Mouse (Mus musculus): ENCODE data around the gene Skap1. TPM values are rescaled to one million over a fixed set of nuclear protein-coding genes. Genes with fewer than 3 reads are reported as not detected.

Skap1 gene
- polyA plus RNA-seq, 2 experiments: 0.11 to 0.14 TPM

DNA sequence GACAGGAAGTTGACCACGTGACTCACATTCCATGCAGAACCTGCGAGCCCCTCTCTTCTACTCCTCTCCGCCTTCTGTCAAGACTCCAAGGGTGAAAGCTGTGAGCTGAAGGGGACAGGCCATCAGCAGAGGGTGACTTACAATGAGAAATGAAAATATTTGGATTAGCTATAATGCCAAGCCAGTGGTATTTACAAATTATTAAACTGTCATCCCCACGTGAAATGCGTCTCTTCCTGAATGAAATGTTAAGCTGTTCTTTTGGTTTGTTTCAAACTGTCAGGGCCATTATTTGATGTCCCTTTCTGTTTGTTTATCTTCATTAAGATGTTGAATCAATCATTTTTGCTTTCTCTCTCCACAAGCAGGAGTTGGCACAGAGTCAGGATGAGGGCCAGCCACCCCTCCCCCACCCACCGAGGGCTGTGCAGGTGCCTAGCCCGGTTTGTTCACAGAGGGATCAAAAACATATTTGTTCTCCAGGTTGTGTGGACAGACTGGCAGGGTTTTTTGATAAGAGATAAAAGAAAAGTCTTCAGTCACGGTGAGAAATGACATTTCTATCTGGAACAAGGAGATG is 210.5 kb downstream of the Skap1 start:
- no peaks in the 10 kb centered on the region for H3K27me3 ChIP-seq (ENCODE audit: control insufficient read depth, insufficient read depth, low read length)
- H3K4me1 ChIP-seq (replicated peaks; ENCODE audit: control insufficient read depth in 2 of 2, insufficient read depth in 2 of 2, low read length in 1 of 2): no peaks in the 10 kb centered on the region
- H3K4me3 ChIP-seq (ENCODE audit: insufficient read depth in 1 of 2, low read depth in 2 of 2, low read length in 2 of 2): no peak overlapping the region
- no peak overlapping the region for H3K9ac ChIP-seq (replicated peaks)
- ATAC-seq (ENCODE audit: insufficient read depth) (no peak), DNase-seq (ENCODE audit: low read depth in 3 of 3, low spot score in 3 of 3) (no peak)
- no peak overlapping the region for H3K4me2 ChIP-seq (ENCODE audit: low read depth)
- no peaks in the 10 kb centered on the region for H3K36me3 ChIP-seq (replicated peaks; ENCODE audit: control insufficient read depth, insufficient read depth, low read depth)
- no peak for TF ChIP-seq CTCF (IDR thresholded peaks at IDR 0.05; ENCODE audit: low read depth)
- no peak for TF ChIP-seq EP300 (IDR thresholded peaks at IDR 0.05; ENCODE audit: low read depth)
- no peaks in the 10 kb centered on the region for H3K9me3 ChIP-seq (ENCODE audit: control insufficient read depth, low read length)
- 47% methylated on average over 8 of the region's 8 CpGs for WGBS (ENCODE audit: insufficient replicate concordance)
- H3K27ac ChIP-seq: no peak overlapping the region

DNA sequence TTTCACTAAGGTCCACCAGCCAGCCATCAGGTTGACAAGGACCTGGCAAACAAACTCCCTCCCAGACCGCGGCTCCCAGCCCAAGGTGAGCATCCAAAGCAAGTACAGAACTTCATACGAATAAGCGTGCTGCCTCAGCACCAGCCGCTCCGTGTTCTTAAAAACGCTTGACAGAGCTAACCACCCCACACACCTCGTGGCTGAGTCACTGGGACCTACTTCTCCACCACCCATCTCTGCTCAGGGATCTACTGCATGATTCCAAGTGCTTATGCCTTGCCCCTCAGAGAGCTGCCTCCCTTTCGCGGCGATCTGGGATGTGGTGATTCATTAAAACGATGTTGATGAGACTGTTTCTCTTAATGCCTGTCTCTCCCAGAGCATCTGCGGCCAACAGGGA is 213.6 kb downstream of the Skap1 start:
- H3K4me3 ChIP-seq (ENCODE audit: insufficient read depth in 1 of 2, low read depth in 2 of 2, low read length in 2 of 2): no peak overlapping the region

DNA sequence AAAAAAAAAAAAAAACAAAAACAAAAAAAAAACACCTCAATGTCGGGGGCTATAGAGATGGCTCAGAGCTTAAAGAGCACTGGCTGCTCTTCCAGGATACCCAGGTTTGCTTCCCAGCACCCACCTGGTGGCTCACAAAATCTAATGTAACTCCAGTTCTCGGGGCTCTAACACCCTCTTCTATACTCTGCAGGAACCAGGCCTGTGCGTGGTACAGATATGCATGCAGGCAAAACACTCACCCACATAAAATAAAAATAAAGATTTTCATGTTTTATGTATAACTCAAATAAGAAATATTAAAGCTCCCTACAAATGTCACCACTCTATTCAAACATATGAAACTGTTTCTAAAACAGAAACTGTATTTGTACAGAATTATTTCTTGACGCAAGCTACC is 214.6 kb downstream of the Skap1 start:
- H3K4me1 ChIP-seq (replicated peaks; ENCODE audit: control insufficient read depth in 2 of 2, insufficient read depth in 2 of 2, low read length in 1 of 2): no peaks in the 10 kb centered on the region

More for the DNA sequence above, 213.6 kb downstream of the Skap1 start:
- no peak for ATAC-seq (ENCODE audit: insufficient read depth)
- no peak for DNase-seq (ENCODE audit: low read depth in 3 of 3, low spot score in 3 of 3)
- H3K36me3 ChIP-seq (replicated peaks; ENCODE audit: control insufficient read depth, insufficient read depth, low read depth): no peaks in the 10 kb centered on the region
- no peak overlapping the region for H3K9ac ChIP-seq (replicated peaks)
- no peak overlapping the region for H3K4me2 ChIP-seq (ENCODE audit: low read depth)
- no peaks in the 10 kb centered on the region for H3K9me3 ChIP-seq (ENCODE audit: control insufficient read depth, low read length)
- no peaks in the 10 kb centered on the region for H3K4me1 ChIP-seq (replicated peaks; ENCODE audit: control insufficient read depth in 2 of 2, insufficient read depth in 2 of 2, low read length in 1 of 2)
- 75% methylated on average over 13 of the region's 13 CpGs for WGBS (ENCODE audit: insufficient replicate concordance)
- no peak overlapping the region for H3K27ac ChIP-seq
- TF ChIP-seq EP300 (IDR thresholded peaks at IDR 0.05; ENCODE audit: low read depth): no peak
- TF ChIP-seq CTCF (IDR thresholded peaks at IDR 0.05; ENCODE audit: low read depth): no peak
- no peaks in the 10 kb centered on the region for H3K27me3 ChIP-seq (ENCODE audit: control insufficient read depth, insufficient read depth, low read length)

DNA sequence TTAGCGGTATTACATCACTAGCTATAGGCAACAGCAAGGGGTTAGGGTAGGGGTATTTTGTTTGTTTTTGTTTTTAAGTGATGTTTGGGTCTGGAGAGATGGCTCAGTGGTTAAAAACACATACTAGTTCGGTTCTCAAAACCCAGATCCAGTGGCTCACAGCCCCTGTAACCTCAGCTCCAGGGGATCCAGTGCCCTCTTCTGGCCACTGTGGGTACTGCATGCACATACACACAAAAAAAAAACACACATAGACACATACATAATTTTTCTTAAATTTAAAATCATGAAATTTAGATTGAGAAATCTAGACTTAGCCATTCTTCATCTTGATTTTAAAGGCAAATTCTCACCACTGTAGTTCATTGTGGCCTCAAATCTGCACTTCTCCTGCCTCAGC is 221.0 kb downstream of the Skap1 start:
- Histone ChIP-seq H3K9me3 (ENCODE audit: control insufficient read depth, low read length) (no peaks in the 10 kb centered on the region), H3K4me3 (ENCODE audit: insufficient read depth in 1 of 2, low read depth in 2 of 2, low read length in 2 of 2) (no peak overlapping the region), H3K4me1 (replicated peaks; ENCODE audit: control insufficient read depth in 2 of 2, insufficient read depth in 2 of 2, low read length in 1 of 2) (no peaks in the 10 kb centered on the region), H3K36me3 (replicated peaks; ENCODE audit: control insufficient read depth, insufficient read depth, low read depth) (no peaks in the 10 kb centered on the region), H3K27me3 (ENCODE audit: control insufficient read depth, insufficient read depth, low read length) (no peaks in the 10 kb centered on the region), H3K9ac (replicated peaks) (no peak overlapping the region), H3K4me2 (ENCODE audit: low read depth) (no peak overlapping the region), H3K27ac (no peak overlapping the region)
- ATAC-seq (ENCODE audit: insufficient read depth) (no peak), DNase-seq (ENCODE audit: low read depth in 3 of 3, low spot score in 3 of 3) (no peak)
- TF ChIP-seq EP300 (IDR thresholded peaks at IDR 0.05; ENCODE audit: low read depth): no peak
- TF ChIP-seq CTCF (IDR thresholded peaks at IDR 0.05; ENCODE audit: low read depth): peak; percentile 75
- WGBS (ENCODE audit: insufficient replicate concordance): 63% methylated on average over 2 of the region's 2 CpGs

More for the DNA sequence above, 214.6 kb downstream of the Skap1 start:
- no peaks in the 10 kb centered on the region for H3K27me3 ChIP-seq (ENCODE audit: control insufficient read depth, insufficient read depth, low read length)
- no peak overlapping the region for H3K27ac ChIP-seq
- ATAC-seq (ENCODE audit: insufficient read depth) (no peak), DNase-seq (ENCODE audit: low read depth in 3 of 3, low spot score in 3 of 3) (no peak)
- no peaks in the 10 kb centered on the region for H3K36me3 ChIP-seq (replicated peaks; ENCODE audit: control insufficient read depth, insufficient read depth, low read depth)
- H3K9me3 ChIP-seq (ENCODE audit: control insufficient read depth, low read length): no peaks in the 10 kb centered on the region
- TF ChIP-seq CTCF (IDR thresholded peaks at IDR 0.05; ENCODE audit: low read depth): no peak
- no peak for TF ChIP-seq EP300 (IDR thresholded peaks at IDR 0.05; ENCODE audit: low read depth)
- H3K4me2 ChIP-seq (ENCODE audit: low read depth): no peak overlapping the region
- no peak overlapping the region for H3K9ac ChIP-seq (replicated peaks)
- H3K4me3 ChIP-seq (ENCODE audit: insufficient read depth in 1 of 2, low read depth in 2 of 2, low read length in 2 of 2): no peak overlapping the region
- 58% methylated on average over 4 of the region's 4 CpGs for WGBS (ENCODE audit: insufficient replicate concordance)

DNA sequence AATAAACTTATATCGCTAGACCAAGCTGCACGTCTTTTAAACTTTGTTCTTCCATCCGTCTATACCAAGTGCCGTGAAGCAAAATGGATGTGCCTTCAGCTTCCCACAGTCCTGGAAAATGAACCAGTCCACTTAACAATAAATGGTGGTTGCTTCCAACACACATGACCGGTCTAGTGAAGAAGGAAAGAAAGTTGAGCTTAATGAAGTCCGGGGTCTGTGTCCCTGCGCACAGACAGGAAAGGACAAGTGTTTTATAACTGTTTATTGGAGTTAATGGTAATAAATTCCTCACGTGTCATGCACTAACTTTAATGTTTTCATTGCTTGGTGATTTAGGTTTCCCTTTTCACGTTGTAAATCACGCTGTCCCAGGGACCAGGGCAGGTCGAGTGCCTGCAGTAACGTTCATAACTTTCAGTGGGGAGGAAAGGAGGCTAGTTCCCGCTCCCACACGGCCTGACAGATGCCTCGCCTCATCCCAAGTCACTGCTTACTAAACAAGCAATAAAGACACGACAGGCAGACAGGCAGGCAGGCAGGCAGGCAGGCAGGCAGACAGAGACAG is 222.4 kb downstream of the Skap1 start:
- 61% methylated on average over 16 of the region's 16 CpGs for WGBS (ENCODE audit: insufficient replicate concordance)
- DNase-seq (ENCODE audit: low read depth in 3 of 3, low spot score in 3 of 3): no peak

More for the DNA sequence above, 222.4 kb downstream of the Skap1 start:
- Histone ChIP-seq H3K27me3 (ENCODE audit: control insufficient read depth, insufficient read depth, low read length) (no peaks in the 10 kb centered on the region), H3K27ac (no peak overlapping the region), H3K9ac (replicated peaks) (no peak overlapping the region), H3K4me2 (ENCODE audit: low read depth) (no peak overlapping the region), H3K4me1 (replicated peaks; ENCODE audit: control insufficient read depth in 2 of 2, insufficient read depth in 2 of 2, low read length in 1 of 2) (no peaks in the 10 kb centered on the region), H3K9me3 (ENCODE audit: control insufficient read depth, low read length) (no peaks in the 10 kb centered on the region), H3K36me3 (replicated peaks; ENCODE audit: control insufficient read depth, insufficient read depth, low read depth) (no peaks in the 10 kb centered on the region), H3K4me3 (ENCODE audit: insufficient read depth in 1 of 2, low read depth in 2 of 2, low read length in 2 of 2) (no peak overlapping the region)
- ATAC-seq (ENCODE audit: insufficient read depth): no peak
- no peak for TF ChIP-seq CTCF (IDR thresholded peaks at IDR 0.05; ENCODE audit: low read depth)
- TF ChIP-seq EP300 (IDR thresholded peaks at IDR 0.05; ENCODE audit: low read depth): no peak
